Mouse (Mus musculus) megakaryocyte, embryonic 14.5 days (primary cell): ENCODE results near the gene Wdr81. TPM values are rescaled to one million over a fixed set of nuclear protein-coding genes. Genes with fewer than 3 reads are reported as not detected.

Source experiments
- H3K27me3 ChIP-seq: replicated peaks from 2 replicates; pipeline ENCODE3; 2012; ENCODE audit warnings: inconsistent platforms
- H3K36me3 ChIP-seq: replicated peaks from 2 replicates; pipeline ENCODE3; 2012; ENCODE audit warnings: low read length, inconsistent platforms, mixed read lengths
- H3K4me1 ChIP-seq: 2 replicates; pipeline ENCODE4 v1.6.1; 2012; ENCODE audit warnings: inconsistent platforms
- H3K4me3 ChIP-seq: replicated peaks from 2 replicates; pipeline ENCODE3; 2012; ENCODE audit warnings: moderate library complexity, mild to moderate bottlenecking, inconsistent platforms
- H3K9me3 ChIP-seq: 2 replicates; pipeline ENCODE4 v1.6.1; 2012; ENCODE audit warnings: inconsistent platforms
- FLI1 ChIP-seq: IDR thresholded peaks from 2 replicates; pipeline ENCODE4 v1.6.1; 2012; ENCODE audit warnings: low read length, inconsistent platforms, mixed read lengths
- GATA1 ChIP-seq: IDR thresholded peaks from 3 replicates; pipeline ENCODE4 v1.6.1; 2012; ENCODE audit warnings: mixed read lengths, low read length, inconsistent platforms, borderline replicate concordance
- polyA plus RNA-seq: library from polyadenylated mRNA; stranded (reverse); fragments of >175 nt; gene quantifications from 2 replicates; pipeline ENCODE4 v1.2.3, GENCODE M21; 2012; ENCODE audit warnings: low replicate concordance; ENCODE audit not compliant: insufficient read depth

Wdr81 gene
- polyA plus RNA-seq, 1 experiment, result 10.8 TPM

GRCm38 (mm10) chr11:75469261-75469660, 14.7 kb upstream of the Wdr81 start:
- no peak for TF ChIP-seq GATA1
- TF ChIP-seq FLI1, result no peak
- no peaks in the 10 kb centered on the region for H3K27me3 ChIP-seq
- peaks cover 31% of the 10 kb centered on the region for H3K36me3 ChIP-seq
- no peak overlapping the region for H3K4me3 ChIP-seq
- H3K9me3 ChIP-seq, result peaks cover 8% of the 10 kb centered on the region; the same call in 1 of the 2 replicates
- H3K4me1 ChIP-seq, result peaks cover 55% of the 10 kb centered on the region

- Histone ChIP-seq H3K4me1 (peaks cover 60% of the 10 kb centered on the region), H3K27me3 (no peaks in the 10 kb centered on the region), H3K4me3 (peak overlapping the region; percentile 77), H3K9me3 (peaks cover 7% of the 10 kb centered on the region; the same call in 1 of the 2 replicates), H3K36me3 (peaks cover 39% of the 10 kb centered on the region)
- TF ChIP-seq FLI1, result no peak
Observed at GRCm38 (mm10) chr11:75468410-75468809, 13.9 kb upstream of the Wdr81 start.

GRCm38 (mm10) chr11:75467512-75468215, 13.1 kb upstream of the Wdr81 start:
- Histone ChIP-seq H3K4me3 (peak overlapping the region; percentile 77), H3K36me3 (peaks cover 45% of the 10 kb centered on the region), H3K9me3 (peaks cover 7% of the 10 kb centered on the region; the same call in 1 of the 2 replicates), H3K27me3 (no peaks in the 10 kb centered on the region), H3K4me1 (peaks cover 60% of the 10 kb centered on the region)
- TF ChIP-seq FLI1, result no peak

- peaks cover 45% of the 10 kb centered on the region for H3K36me3 ChIP-seq
Observed at GRCm38 (mm10) chr11:75466731-75467505, 12.4 kb upstream of the Wdr81 start.

GRCm38 (mm10) chr11:75465051-75465450, 10.5 kb upstream of the Wdr81 start:
- Histone ChIP-seq H3K4me1 (peaks cover 70% of the 10 kb centered on the region), H3K36me3 (peaks cover 45% of the 10 kb centered on the region)

More at GRCm38 (mm10) chr11:75466731-75467505, 12.4 kb upstream of the Wdr81 start:
- TF ChIP-seq FLI1 (no peak), GATA1 (no peak)
- H3K9me3 ChIP-seq, result peaks cover 7% of the 10 kb centered on the region; the same call in 1 of the 2 replicates
- H3K4me3 ChIP-seq, result no peak overlapping the region
- peaks cover 62% of the 10 kb centered on the region for H3K4me1 ChIP-seq
- no peaks in the 10 kb centered on the region for H3K27me3 ChIP-seq

GRCm38 (mm10) chr11:75464417-75464816, 9.9 kb upstream of the Wdr81 start:
- no peaks in the 10 kb centered on the region for H3K27me3 ChIP-seq
- TF ChIP-seq GATA1, result no peak
- TF ChIP-seq FLI1, result no peak
- peaks cover 74% of the 10 kb centered on the region for H3K4me1 ChIP-seq
- H3K4me3 ChIP-seq, result peak overlapping the region; percentile 59
- peaks cover 42% of the 10 kb centered on the region for H3K36me3 ChIP-seq
- peaks cover 7% of the 10 kb centered on the region; the same call in 1 of the 2 replicates for H3K9me3 ChIP-seq

More at GRCm38 (mm10) chr11:75465051-75465450, 10.5 kb upstream of the Wdr81 start:
- Histone ChIP-seq H3K9me3 (peaks cover 7% of the 10 kb centered on the region; the same call in 1 of the 2 replicates), H3K27me3 (no peaks in the 10 kb centered on the region), H3K4me3 (peak overlapping the region; percentile 82)
- TF ChIP-seq GATA1 (no peak), FLI1 (no peak)

- Histone ChIP-seq H3K4me3 (peak overlapping the region; percentile 99), H3K4me1 (peaks cover 78% of the 10 kb centered on the region)
Observed at GRCm38 (mm10) chr11:75463624-75464023, 9.1 kb upstream of the Wdr81 start.

GRCm38 (mm10) chr11:75462865-75463336, 8.4 kb upstream of the Wdr81 start:
- TF ChIP-seq GATA1 (no peak), FLI1 (no peak)
- H3K36me3 ChIP-seq, result peaks cover 42% of the 10 kb centered on the region
- peak overlapping the region; percentile 99 for H3K4me3 ChIP-seq
- H3K9me3 ChIP-seq, result peaks cover 7% of the 10 kb centered on the region; the same call in 1 of the 2 replicates
- peaks cover 78% of the 10 kb centered on the region for H3K4me1 ChIP-seq
- H3K27me3 ChIP-seq, result no peaks in the 10 kb centered on the region

More at GRCm38 (mm10) chr11:75463624-75464023, 9.1 kb upstream of the Wdr81 start:
- peaks cover 7% of the 10 kb centered on the region; the same call in 1 of the 2 replicates for H3K9me3 ChIP-seq
- peaks cover 42% of the 10 kb centered on the region for H3K36me3 ChIP-seq
- TF ChIP-seq GATA1, result no peak
- no peak for TF ChIP-seq FLI1
- no peaks in the 10 kb centered on the region for H3K27me3 ChIP-seq

GRCm38 (mm10) chr11:75462253-75462783, 7.8 kb upstream of the Wdr81 start:
- H3K4me1 ChIP-seq, result peaks cover 78% of the 10 kb centered on the region
- peaks cover 7% of the 10 kb centered on the region; the same call in 1 of the 2 replicates for H3K9me3 ChIP-seq
- TF ChIP-seq GATA1 (no peak), FLI1 (no peak)
- H3K4me3 ChIP-seq, result peak overlapping the region; percentile 99
- peaks cover 42% of the 10 kb centered on the region for H3K36me3 ChIP-seq
- no peaks in the 10 kb centered on the region for H3K27me3 ChIP-seq
